Mouse (Mus musculus): ENCODE measurements at regions not wholly inside any gene's neighbourhood (a gene's known extent, or its start where the extent isn't known, plus 50 kb on each side); places are given as distances from the start of the nearest gene placed in this dataset.

DNA sequence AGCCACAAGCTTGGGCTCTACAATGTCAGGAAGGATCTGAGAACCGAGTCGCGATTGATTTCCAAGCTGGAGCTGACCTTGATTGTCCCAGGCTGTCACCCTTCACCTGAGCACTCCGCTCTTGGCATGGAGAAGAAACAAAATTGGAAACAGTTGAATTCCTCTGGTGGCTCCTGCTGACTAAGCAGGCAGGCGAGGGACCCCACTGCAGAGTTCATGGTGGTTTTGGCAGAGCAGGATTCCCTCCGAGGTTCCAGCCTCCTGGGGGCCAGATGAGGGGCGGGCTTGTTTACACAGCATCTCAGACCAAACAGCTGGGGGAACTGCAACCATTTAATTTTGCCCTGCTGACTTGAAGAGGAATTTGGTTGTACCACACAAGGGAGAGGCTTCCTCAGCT, 224.0 kb upstream of the Adamts9 start:
- in situ Hi-C loops (cut with MboI; ENCODE audit: low pct_ligation_motif_present, low pct_unique_long_range_greater_than_20kb, low sequenced_read_pairs): no loop called here
- Histone ChIP-seq H3K27me3 (replicated peaks) (no peaks in the 10 kb centered on the region), H3K9ac (ENCODE audit: insufficient read depth, low read depth) (no peak overlapping the region), H3K4me2 (ENCODE audit: insufficient read depth, low read depth, poor library complexity, severe bottlenecking) (no peak overlapping the region), H3K4me1 (ENCODE audit: control insufficient read depth in 1 of 2, insufficient read depth in 2 of 2) (no peaks in the 10 kb centered on the region), H3K36me3 (replicated peaks in 1 of 2; ENCODE audit: control insufficient read depth in 1 of 2, insufficient read depth in 1 of 2, low read length in 1 of 2) (no peaks in the 10 kb centered on the region), H3K27ac (ENCODE audit: insufficient read depth, low read depth) (no peak overlapping the region), H3K79me2 (replicated peaks; ENCODE audit: control insufficient read depth, extremely low read depth, insufficient read depth, poor library complexity, severe bottlenecking) (no peaks in the 10 kb centered on the region), H3K9me3 (replicated peaks; ENCODE audit: low read length) (peaks cover 72% of the 10 kb centered on the region), H3K4me3 (replicated peaks in 1 of 3; ENCODE audit: low read depth in 2 of 3, low read length in 2 of 3, poor library complexity in 1 of 3) (no peak overlapping the region)
- TF ChIP-seq SMC3 (IDR thresholded peaks at IDR 0.05; ENCODE audit: low read depth, low read length): no peak
- DNase-seq (ENCODE audit: extremely low read depth): no peak
- dilution Hi-C loops (cut with MboI; ENCODE audit: extremely low pct_ligation_motif_present, extremely low pct_unique_long_range_greater_than_20kb, low sequenced_read_pairs): no loop called here

DNA sequence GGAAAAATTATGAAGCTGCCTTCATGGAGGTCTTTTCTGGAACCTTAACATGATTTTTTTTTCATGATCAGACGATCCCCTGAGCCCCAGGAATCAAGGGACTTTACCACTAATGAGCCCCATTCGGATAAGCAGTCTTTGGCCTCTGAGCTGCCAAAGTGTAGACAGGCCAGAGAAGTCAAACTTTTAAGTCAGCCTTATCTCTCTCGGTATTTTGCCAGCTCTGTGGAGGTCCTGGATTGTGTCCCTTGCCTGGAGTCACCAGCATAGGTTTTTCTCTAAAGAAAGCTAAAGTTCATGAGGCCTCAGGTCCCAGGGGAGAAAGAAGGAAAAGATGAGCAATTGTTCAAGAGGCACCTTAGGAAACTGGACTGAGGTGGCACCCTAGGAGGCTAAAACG, 222.7 kb upstream of the Adamts9 start:
- Histone ChIP-seq H3K4me3 (replicated peaks in 1 of 3; ENCODE audit: low read depth in 2 of 3, low read length in 2 of 3, poor library complexity in 1 of 3) (no peak overlapping the region), H3K9ac (ENCODE audit: insufficient read depth, low read depth) (no peak overlapping the region), H3K9me3 (replicated peaks; ENCODE audit: low read length) (peaks cover 66% of the 10 kb centered on the region), H3K36me3 (replicated peaks in 1 of 2; ENCODE audit: control insufficient read depth in 1 of 2, insufficient read depth in 1 of 2, low read length in 1 of 2) (no peaks in the 10 kb centered on the region), H3K4me1 (ENCODE audit: control insufficient read depth in 1 of 2, insufficient read depth in 2 of 2) (no peaks in the 10 kb centered on the region), H3K79me2 (replicated peaks; ENCODE audit: control insufficient read depth, extremely low read depth, insufficient read depth, poor library complexity, severe bottlenecking) (no peaks in the 10 kb centered on the region), H3K27me3 (replicated peaks) (no peaks in the 10 kb centered on the region), H3K27ac (ENCODE audit: insufficient read depth, low read depth) (no peak overlapping the region), H3K4me2 (ENCODE audit: insufficient read depth, low read depth, poor library complexity, severe bottlenecking) (no peak overlapping the region)
- no peak for DNase-seq (ENCODE audit: extremely low read depth)
- TF ChIP-seq EP300 (IDR thresholded peaks at IDR 0.05; ENCODE audit: low read length) (no peak), E2F4 (IDR thresholded peaks at IDR 0.05; ENCODE audit: insufficient replicate concordance, low read depth, low read length) (no peak), TCF12 (IDR thresholded peaks at IDR 0.05; ENCODE audit: low read depth, low read length) (no peak), ZKSCAN1 (IDR thresholded peaks at IDR 0.05; ENCODE audit: borderline replicate concordance, low read depth, low read length) (no peak), USF1 (IDR thresholded peaks at IDR 0.05; ENCODE audit: low read depth, low read length) (no peak), JUND (conservative IDR thresholded peaks at IDR 0.05; ENCODE audit: low read depth, low read length) (no peak), NELFE (IDR thresholded peaks at IDR 0.05; ENCODE audit: low read depth, low read length) (no peak), NRF1 (IDR thresholded peaks at IDR 0.05; ENCODE audit: low read depth, low read length) (no peak), CHD2 (IDR thresholded peaks at IDR 0.05; ENCODE audit: low read length) (no peak), ZC3H11A (IDR thresholded peaks at IDR 0.05; ENCODE audit: low read depth, low read length) (no peak), HCFC1 (IDR thresholded peaks at IDR 0.05; ENCODE audit: low read depth, low read length) (no peak), MAX (IDR thresholded peaks at IDR 0.05; ENCODE audit: low read length) (no peak), POLR2AphosphoS2 (IDR thresholded peaks at IDR 0.05; ENCODE audit: low read depth, low read length) (no peak)
- in situ Hi-C loops (cut with MboI; ENCODE audit: low pct_ligation_motif_present, low pct_unique_long_range_greater_than_20kb, low sequenced_read_pairs) (no loop called here), dilution Hi-C loops (cut with MboI; ENCODE audit: extremely low pct_ligation_motif_present, extremely low pct_unique_long_range_greater_than_20kb, low sequenced_read_pairs) (no loop called here)
